Mouse (Mus musculus) layer of hippocampus, postnatal 14 days (tissue): Measurements from ENCODE around the gene Crocc2. TPM values are rescaled to one million over a fixed set of nuclear protein-coding genes. Genes with fewer than 3 reads are reported as not detected.

ENCODE experiments used
- DNase-seq, 2 experiments: peaks; one replicate each; pipeline ENCODE4 v3.0.0; 2021 to 2022; ENCODE audit warnings: low spot score in 2 of 2, mixed read lengths in 1 of 2
- microRNA-seq, 2 experiments: library from miRNA; unstranded; fragments of <30 nt; microRNA quantifications; one replicate each; pipeline ENCODE4 v1.2.0; 2021
- total RNA-seq, 2 experiments: library from RNA; stranded (reverse); gene quantifications; 2 replicates each; pipeline ENCODE4 v1.2.3; 2021

The Crocc2 gene
- total RNA-seq, 2 experiments from 2014 or later: 0.31 to 1.0 TPM

DNA sequence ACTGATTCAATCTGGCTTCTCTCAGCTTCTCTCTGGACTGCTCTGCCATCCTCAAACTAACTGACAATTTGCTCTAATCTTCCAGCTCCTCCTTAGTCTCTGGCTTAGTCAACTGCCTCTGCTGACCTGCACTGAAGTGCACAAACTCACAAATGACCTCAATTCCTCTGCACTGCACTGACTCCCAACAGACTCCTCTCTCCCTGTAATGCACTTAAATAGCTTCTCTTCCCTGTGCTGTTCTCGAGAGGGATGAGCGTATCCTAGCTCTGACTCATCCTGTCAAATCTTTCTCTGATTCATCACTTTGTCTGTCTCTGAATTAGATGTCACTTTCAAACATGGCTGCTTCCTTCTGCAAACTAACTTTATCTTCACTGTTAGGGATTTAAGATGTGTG, 99.7 kb downstream of the Crocc2 start:
- no peak for DNase-seq

DNA sequence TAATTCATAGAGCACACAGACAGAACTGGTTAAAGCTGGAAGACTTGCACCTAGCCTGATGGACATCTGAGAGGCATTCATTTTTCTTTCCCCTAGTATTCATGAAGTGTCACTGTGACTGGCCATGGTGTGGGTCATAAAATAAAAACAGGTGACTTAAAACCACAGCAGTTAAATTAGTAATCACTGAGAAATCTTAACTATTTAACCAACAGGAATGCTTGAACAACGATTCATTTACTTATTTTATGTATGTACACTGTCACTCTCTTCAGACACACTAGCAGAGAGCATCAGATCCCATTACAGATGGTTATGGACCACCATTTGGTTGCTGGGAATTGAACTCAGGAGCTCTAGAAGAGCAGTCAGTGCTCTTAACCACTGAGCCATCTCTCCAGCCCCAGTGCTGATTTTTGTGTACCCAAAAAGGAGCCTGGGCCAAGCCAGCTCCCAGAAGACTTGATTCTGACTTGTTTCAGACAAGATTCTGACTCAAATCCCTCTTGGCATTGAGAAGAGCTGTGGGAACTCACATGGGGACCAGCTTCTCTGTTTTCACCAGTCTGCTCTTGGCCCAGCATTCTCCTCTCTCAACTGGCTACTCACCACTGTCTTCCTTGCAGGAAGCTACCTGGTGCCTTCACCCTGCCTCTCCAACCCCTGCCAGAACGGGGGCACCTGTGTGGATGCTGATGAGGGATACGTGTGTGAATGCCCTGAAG, 102.2 kb downstream of the Crocc2 start:
- no peak for DNase-seq

DNA sequence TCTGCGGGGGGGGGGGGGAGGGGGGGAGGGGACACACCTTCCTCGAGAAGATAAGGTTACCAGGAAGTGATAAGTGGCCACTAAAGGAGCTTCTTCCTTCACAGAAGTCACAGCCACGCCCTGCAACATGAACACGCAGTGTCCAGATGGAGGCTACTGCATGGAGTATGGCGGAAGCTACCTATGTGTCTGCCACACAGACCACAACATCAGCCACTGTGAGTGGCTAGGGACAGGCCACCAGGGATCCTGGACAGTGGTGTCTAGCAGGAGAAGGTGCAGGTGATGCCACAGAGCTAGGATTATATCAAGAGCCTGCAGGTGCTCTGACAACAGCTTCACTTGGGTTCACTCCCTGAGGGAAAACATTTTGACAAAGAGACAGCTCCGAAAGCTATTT, 103.2 kb downstream of the Crocc2 start:
- no peak for DNase-seq

DNA sequence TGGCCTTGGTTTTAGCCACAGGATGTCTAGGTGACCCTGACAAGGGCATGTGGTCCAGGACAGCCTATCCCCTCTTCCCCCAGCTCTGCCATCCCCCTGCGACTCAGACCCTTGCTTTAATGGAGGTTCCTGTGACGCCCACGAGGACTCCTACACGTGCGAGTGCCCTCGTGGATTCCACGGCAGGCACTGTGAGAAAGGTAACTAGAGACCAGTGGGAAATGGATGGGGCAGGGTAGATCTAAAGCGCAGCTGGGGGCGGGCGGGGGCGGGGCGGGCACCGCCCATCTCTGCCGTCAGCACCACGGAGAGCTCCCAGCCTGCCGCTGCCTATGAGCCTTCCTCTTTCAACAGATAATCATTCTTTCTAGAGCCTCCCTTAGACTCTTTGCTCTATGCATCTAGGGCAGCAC, 103.9 kb downstream of the Crocc2 start:
- DNase-seq: no peak

DNA sequence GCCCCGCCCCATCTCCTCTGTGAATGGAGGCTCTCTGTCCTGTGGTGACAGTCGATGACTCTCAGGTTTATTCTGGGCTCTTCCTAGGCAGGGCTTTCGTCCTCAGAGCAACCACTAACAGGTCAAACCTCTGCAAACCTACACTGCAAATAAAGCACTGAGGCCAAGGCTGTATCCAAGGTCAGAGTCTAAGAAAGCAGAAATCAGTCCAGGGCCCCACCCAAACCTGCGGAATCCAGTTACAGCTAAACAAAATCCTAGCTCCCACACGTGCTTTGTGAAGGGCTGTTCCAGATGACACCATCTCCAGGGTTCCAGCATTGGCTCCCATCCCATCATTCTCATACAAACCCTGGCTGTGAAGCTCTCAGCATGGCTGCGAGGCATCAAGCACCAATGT, 107.0 kb downstream of the Crocc2 start:
- DNase-seq: peak in 1 of 2 experiments; percentile 6

- no peak for DNase-seq
These were observed 108.5 kb downstream of the Crocc2 start for GRCm38 (mm10) chr1:93277041-93277440.

Small RNAs within 50 kb of the gene (microRNA-seq; reads per million reads assigned to microRNA genes)
- gene Mir6901: 0 to 0.28 reads per million in 2 experiments

Other genes with a start within 250 kb of the Crocc2 start
- 10 to 100 TPM; 45.5 to 51.1 TPM for gene Capn10, start 234.3 kb upstream of the Crocc2 start, total RNA-seq
- gene Gpr35, start 217.9 kb upstream of the Crocc2 start, total RNA-seq: 1 to 10 TPM in 1 of 2 experiments, under 1 TPM in 1; 0.45 to 1.0 TPM
- gene Aqp12, start 162.4 kb upstream of the Crocc2 start, total RNA-seq: not detected
- 100 to 1,000 TPM; 709 to 747 TPM for gene Kif1a, start 66.8 kb upstream of the Crocc2 start, total RNA-seq
- not detected for gene Agxt, start 33.5 kb upstream of the Crocc2 start, total RNA-seq
- not detected for gene 2310007B03Rik, start 7.8 kb upstream of the Crocc2 start, total RNA-seq
- gene Sned1, start 67.1 kb downstream of the Crocc2 start, total RNA-seq: 1 to 10 TPM; 5.7 to 8.5 TPM
- gene Mterf4, start 137.2 kb downstream of the Crocc2 start, total RNA-seq: 10 to 100 TPM; 20.6 to 23.4 TPM
- 10 to 100 TPM; 57.5 to 64.3 TPM for gene Ppp1r7, start 174.1 kb downstream of the Crocc2 start, total RNA-seq
- 1 to 10 TPM; 5.2 to 6.7 TPM for gene Pask, start 174.8 kb downstream of the Crocc2 start, total RNA-seq
- gene Ano7, start 205.2 kb downstream of the Crocc2 start, total RNA-seq: under 1 TPM; 0.10 to 0.37 TPM